Comparison of ENCODE assay signal across 11 mouse cellular contexts in the genomic region with DNA sequence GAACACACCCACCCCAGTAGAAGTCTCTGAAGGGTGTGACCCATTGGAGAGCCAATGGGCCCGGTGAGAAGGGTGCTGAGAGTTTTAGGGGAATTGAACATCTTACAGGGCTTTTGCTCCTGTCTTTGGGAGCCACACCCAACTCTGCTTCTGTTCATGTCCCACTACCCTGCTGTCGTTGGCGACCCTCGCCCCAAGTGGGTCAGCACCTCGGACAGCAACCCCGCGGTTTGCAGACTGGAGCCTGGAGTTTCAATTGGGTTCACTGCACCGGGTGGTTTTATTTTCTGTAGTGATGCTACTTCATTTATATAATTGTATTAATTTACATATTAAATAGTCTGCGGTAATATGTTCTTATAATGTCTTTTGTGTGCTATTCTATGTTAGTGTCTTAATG. TPM values are rescaled to one million over a fixed set of nuclear protein-coding genes. Genes with fewer than 3 reads are reported as not detected.
A peak's percentile ranks its signal among the peaks of the same experiment; 100 is the strongest.
DNase-seq lines count a peak whose midpoint lies in the region; ATAC-seq lines count a peak whose summit lies in the region.
"Had no signal": no experiment of that assay in that cellular context is flagged by ENCODE, and none has a peak within 500 bp of the region (broad histone marks: within the 10 kb centered on the region; RNA-seq: fewer than 3 reads in every experiment).

No protein-coding gene starts in this region.

- peaks cover 60% of the 10 kb centered on the region for H3K4me1 ChIP-seq in forebrain, embryonic 10.5 days
- peaks cover 24% of the 10 kb centered on the region for H3K4me1 ChIP-seq in limb, embryonic 10.5 days
- peaks cover 16% of the 10 kb centered on the region for H3K4me1 ChIP-seq in neural tube, embryonic 14.5 days (ENCODE audit: control insufficient read depth, insufficient read depth, low read length)

- no peaks in the 10 kb centered on the region for H3K9me3 ChIP-seq in forebrain, embryonic 10.5 days
- no peaks in the 10 kb centered on the region for H3K9me3 ChIP-seq in limb, embryonic 10.5 days (replicated peaks)
- no peaks in the 10 kb centered on the region for H3K9me3 ChIP-seq in neural tube, embryonic 14.5 days (ENCODE audit: control insufficient read depth, low read length)

- H3K4me3 ChIP-seq in forebrain, embryonic 10.5 days = peak overlapping the region; percentile 75
- no peak overlapping the region for H3K4me3 ChIP-seq in limb, embryonic 10.5 days
- peak overlapping the region; percentile 62 for H3K4me3 ChIP-seq in neural tube, embryonic 14.5 days (ENCODE audit: low read depth, low read length)
- H3K4me3 ChIP-seq: erythroblast, embryonic 14.5 days had no signal

- H3K27ac ChIP-seq in forebrain, embryonic 10.5 days = peak overlapping the region; percentile 92; the same call in 1 of the 2 replicates
- no peak overlapping the region for H3K27ac ChIP-seq in limb, embryonic 10.5 days
- H3K27ac ChIP-seq in neural tube, embryonic 14.5 days (ENCODE audit: low read depth, low read length) = 0 out of 2 replicates have a peak overlapping the region, but pooled peaks have one; percentile 3
- H3K27ac ChIP-seq: macrophage had no signal

- peak overlapping the region; percentile 91 for H3K9ac ChIP-seq in neural tube, embryonic 14.5 days (replicated peaks; ENCODE audit: low read depth, low read length)

- WGBS in forebrain, embryonic 10.5 days = 18% methylated on average over 9 of the region's 9 CpGs
- WGBS in limb, embryonic 10.5 days = 13% methylated on average over 9 of the region's 9 CpGs
- 7% methylated on average over 9 of the region's 9 CpGs for WGBS in neural tube, embryonic 14.5 days

- ATAC-seq in neural tube, embryonic 14.5 days (ENCODE audit: low read depth) = no peak

- peak; percentile 41 for DNase-seq in thymus, postnatal 0 days (ENCODE audit: low spot score)
- no peak for DNase-seq in thymus, postnatal 36 days
- no peak for DNase-seq in forebrain, embryonic 10.5 days (ENCODE audit: extremely low spot score, low spot score)
- peak; percentile 83 for DNase-seq in limb, embryonic 10.5 days (ENCODE audit: low spot score)
- no peak for DNase-seq in lung, postnatal 25 days (ENCODE audit: low spot score)
- no peak for DNase-seq in layer of hippocampus, adult 8-10 months (ENCODE audit: low spot score in 2 of 2)
- no peak for DNase-seq in kidney, adult 9 months

- H3K4me2 ChIP-seq in neural tube, embryonic 14.5 days (ENCODE audit: low read depth, low read length) = peak overlapping the region; percentile 98

- peaks cover 51% of the 10 kb centered on the region for H3K27me3 ChIP-seq in forebrain, embryonic 10.5 days (ENCODE audit: poor library complexity, severe bottlenecking)
- H3K27me3 ChIP-seq in limb, embryonic 10.5 days (ENCODE audit: low read depth, poor library complexity, severe bottlenecking) = peaks cover 51% of the 10 kb centered on the region
- H3K27me3 ChIP-seq in neural tube, embryonic 14.5 days (ENCODE audit: control insufficient read depth, insufficient read depth, low read length) = no peaks in the 10 kb centered on the region

- peaks cover 24% of the 10 kb centered on the region for H3K36me3 ChIP-seq in forebrain, embryonic 10.5 days (replicated peaks)
- no peaks in the 10 kb centered on the region for H3K36me3 ChIP-seq in limb, embryonic 10.5 days
- H3K36me3 ChIP-seq in neural tube, embryonic 14.5 days (ENCODE audit: control insufficient read depth, insufficient read depth, low read length) = peaks cover 13% of the 10 kb centered on the region

RNA-seq across cellular contexts. Expression of a gene that starts 3.0 kb away (rescaled TPM):
- 11.9 and 16.3 TPM in 2 replicates for polyA plus RNA-seq in thymus, postnatal 0 days (2015; fragmentation: Nextera tagmentation; extraction: Ambion mirVana)
- polyA plus RNA-seq in forebrain, embryonic 10.5 days (2016; fragmentation: Nextera tagmentation; extraction: Ambion mirVana) = 205 and 261 TPM in 2 replicates
- 6.9 and 7.9 TPM in 2 replicates for polyA plus RNA-seq in limb, embryonic 10.5 days (2016; fragmentation: Nextera tagmentation; extraction: Ambion mirVana)
- polyA plus RNA-seq in neural tube, embryonic 14.5 days (2014; fragmentation: Nextera tagmentation; extraction: Ambion mirVana) = 1,600 and 1,632 TPM in 2 replicates
- total RNA-seq in layer of hippocampus, adult 8-10 months (2022) = 100 to 1,000 TPM; 265 to 291 (median 279) TPM
- polyA plus RNA-seq: macrophage had no signal

RNA-seq across cellular contexts. Expression of a gene that starts 7.3 kb away (rescaled TPM):
- 0.28 and 0.56 TPM in 2 replicates for polyA plus RNA-seq in thymus, postnatal 0 days (2015; fragmentation: Nextera tagmentation; extraction: Ambion mirVana)
- polyA plus RNA-seq in forebrain, embryonic 10.5 days (2016; fragmentation: Nextera tagmentation; extraction: Ambion mirVana) = 0.06 and 0.07 TPM in 2 replicates
- polyA plus RNA-seq in limb, embryonic 10.5 days (2016; fragmentation: Nextera tagmentation; extraction: Ambion mirVana) = not detected in 2 replicates
- polyA plus RNA-seq in neural tube, embryonic 14.5 days (2014; fragmentation: Nextera tagmentation; extraction: Ambion mirVana) = 0.22 and 0.33 TPM in 2 replicates
- total RNA-seq in layer of hippocampus, adult 8-10 months (2022) = under 1 TPM in 1 of 4 experiments, not detected in 3; 0.08 TPM
- polyA plus RNA-seq: heart, postnatal 0 days; macrophage had no signal

RNA-seq across cellular contexts. Expression of a gene that starts 9.1 kb away (rescaled TPM):
- polyA plus RNA-seq in thymus, postnatal 0 days (2015; fragmentation: Nextera tagmentation; extraction: Ambion mirVana) = 21.3 and 24.0 TPM in 2 replicates
- polyA plus RNA-seq in forebrain, embryonic 10.5 days (2016; fragmentation: Nextera tagmentation; extraction: Ambion mirVana) = 45.9 and 49.9 TPM in 2 replicates
- polyA plus RNA-seq in limb, embryonic 10.5 days (2016; fragmentation: Nextera tagmentation; extraction: Ambion mirVana) = 43.6 and 44.1 TPM in 2 replicates
- polyA plus RNA-seq in neural tube, embryonic 14.5 days (2014; fragmentation: Nextera tagmentation; extraction: Ambion mirVana) = 47.4 and 52.8 TPM in 2 replicates
- 10 to 100 TPM; 48.1 to 59.4 (median 54.5) TPM for total RNA-seq in layer of hippocampus, adult 8-10 months (2022)

RNA-seq across cellular contexts. Expression of a gene that starts 40.7 kb away (rescaled TPM):
- polyA plus RNA-seq in thymus, postnatal 0 days (2015; fragmentation: Nextera tagmentation; extraction: Ambion mirVana) = 155 and 165 TPM in 2 replicates
- 146 and 151 TPM in 2 replicates for polyA plus RNA-seq in forebrain, embryonic 10.5 days (2016; fragmentation: Nextera tagmentation; extraction: Ambion mirVana)
- 116 and 138 TPM in 2 replicates for polyA plus RNA-seq in limb, embryonic 10.5 days (2016; fragmentation: Nextera tagmentation; extraction: Ambion mirVana)
- 379 and 405 TPM in 2 replicates for polyA plus RNA-seq in neural tube, embryonic 14.5 days (2014; fragmentation: Nextera tagmentation; extraction: Ambion mirVana)
- 100 to 1,000 TPM; 466 to 571 (median 498) TPM for total RNA-seq in layer of hippocampus, adult 8-10 months (2022)

Comparison
In these comparisons a context has a peak if more than half of its experiments do, and no peak if none do; other contexts are left out.
1. DNase-seq: peak in thymus, postnatal 0 days (single experiment) and limb, embryonic 10.5 days (single experiment); none in thymus, postnatal 36 days (0 of 2), forebrain, embryonic 10.5 days (single experiment), lung, postnatal 25 days (single experiment), layer of hippocampus, adult 8-10 months (0 of 2) and kidney, adult 9 months (single experiment).
2. RNA of a gene that starts 3.0 kb away (polyA plus RNA-seq): 1,600 to 1,632 TPM in neural tube, embryonic 14.5 days and 205 to 261 TPM in forebrain, embryonic 10.5 days; 11.9 to 16.3 TPM in thymus, postnatal 0 days and 6.9 to 7.9 TPM in limb, embryonic 10.5 days; every median in the first group is over 10 times any median in the second.